Mouse (Mus musculus): ENCODE measurements around the gene Rpl36al.

DNA sequence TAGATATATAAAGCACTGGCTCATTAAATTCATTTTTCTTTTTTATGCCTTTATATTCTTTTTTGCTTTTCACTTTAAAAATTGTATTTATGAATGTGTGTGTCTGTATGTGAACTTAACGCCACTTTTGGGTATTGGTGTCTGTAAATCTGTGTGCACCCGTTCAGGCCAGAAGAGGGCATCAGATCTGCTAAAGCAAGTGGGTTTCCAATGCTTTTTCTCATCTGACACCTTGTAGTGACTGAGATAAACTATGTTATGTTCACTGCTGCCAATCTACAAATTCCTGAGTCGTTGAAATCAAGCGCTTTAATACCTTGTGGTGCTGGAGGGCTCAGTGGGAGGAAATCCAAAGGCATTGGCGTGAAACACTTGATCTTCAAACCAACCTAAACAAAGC lies 27.2 kb upstream of the Rpl36al start:
- TF ChIP-seq POLR2A (IDR thresholded peaks at IDR 0.05; ENCODE audit: borderline replicate concordance, extremely low read depth, insufficient read depth, insufficient read length, poor library complexity, severe bottlenecking) = no peak
- TF ChIP-seq CTCF (IDR thresholded peaks at IDR 0.05; ENCODE audit: borderline replicate concordance, extremely low read depth, insufficient read depth, insufficient read length) = peak; percentile 51; the same call in 1 of the 2 replicates
